Mouse (Mus musculus) kidney, postnatal 4 days (tissue): ENCODE measurements around the gene Kng2.
A peak's percentile ranks its signal among the peaks of the same experiment; 100 is the strongest.
"Not testable (repeated sequence)": the region's sequence is repeated elsewhere in the genome, so short reads cannot be mapped to it uniquely, and the experiment has no call there.

ENCODE experiments used
- DNase-seq, 2 experiments: peaks; one replicate each; pipeline ENCODE4 v3.0.0; 2021; ENCODE audit warnings: mixed read lengths in 2 of 2

Gene Kng2

GRCm38 (mm10) chr16:23028966-23029600, at the start of gene Kng2:
Gene Kng2, minus strand, starts transcription at chr16:23029482.
- not testable (repeated sequence) for DNase-seq

GRCm38 (mm10) chr16:23077516-23077915, 48.2 kb upstream of the Kng2 start:
- DNase-seq, result not testable (repeated sequence)

- not testable (repeated sequence) for DNase-seq
These were observed 31.6 kb upstream of the Kng2 start for GRCm38 (mm10) chr16:23060781-23061325.

- DNase-seq, result not testable (repeated sequence)
These were observed 30.3 kb upstream of the Kng2 start for GRCm38 (mm10) chr16:23059630-23060029.

GRCm38 (mm10) chr16:23057668-23058447, 28.6 kb upstream of the Kng2 start, which contains the start of gene Kng1:
Gene Kng1, plus strand, starts transcription at chr16:23057865.
- DNase-seq, result not testable (repeated sequence)

- peak; percentile 41 to 51 for DNase-seq
These were observed 17.0 kb upstream of the Kng2 start for GRCm38 (mm10) chr16:23046319-23046718.

- DNase-seq, result no peak
These were observed 11.6 kb upstream of the Kng2 start for GRCm38 (mm10) chr16:23040876-23041275.

GRCm38 (mm10) chr16:23039281-23039680, 10.0 kb upstream of the Kng2 start:
- DNase-seq, result no peak

- no peak for DNase-seq
These were observed 8.5 kb upstream of the Kng2 start for GRCm38 (mm10) chr16:23037744-23038143.

GRCm38 (mm10) chr16:23033673-23034072, 4.4 kb upstream of the Kng2 start:
- peak; percentile 21 to 50 for DNase-seq

- DNase-seq, result no peak
These were observed 1.6 kb upstream of the Kng2 start for GRCm38 (mm10) chr16:23030673-23031435.

- peak; percentile 22 to 40 for DNase-seq
These were observed 1.9 kb downstream of the Kng2 start for GRCm38 (mm10) chr16:23027341-23027740.

- DNase-seq, result no peak
These were observed 2.7 kb downstream of the Kng2 start for GRCm38 (mm10) chr16:23026582-23026981.

- DNase-seq, result peak in 1 of 2 experiments; percentile 51
These were observed 4.2 kb downstream of the Kng2 start for GRCm38 (mm10) chr16:23025111-23025510.

GRCm38 (mm10) chr16:23020571-23020970, 8.7 kb downstream of the Kng2 start:
- not testable (repeated sequence) for DNase-seq

- not testable (repeated sequence) for DNase-seq
These were observed 14.6 kb downstream of the Kng2 start for GRCm38 (mm10) chr16:23014645-23015044.

- DNase-seq, result not testable (repeated sequence)
These were observed 15.5 kb downstream of the Kng2 start for GRCm38 (mm10) chr16:23013786-23014185.

- DNase-seq, result not testable (repeated sequence)
These were observed 32.3 kb downstream of the Kng2 start for GRCm38 (mm10) chr16:22996951-22997350.

GRCm38 (mm10) chr16:22967383-22968030, 61.8 kb downstream of the Kng2 start:
- DNase-seq, result no peak

GRCm38 (mm10) chr16:22963293-22963692, 66.0 kb downstream of the Kng2 start:
- DNase-seq, result no peak

- DNase-seq, result no peak
These were observed 67.0 kb downstream of the Kng2 start for GRCm38 (mm10) chr16:22962256-22962655.

- DNase-seq, result no peak
These were observed 68.2 kb downstream of the Kng2 start for GRCm38 (mm10) chr16:22961073-22961472.
